Mouse (Mus musculus) neutrophil, adult 83 days (primary cell): ENCODE results near the gene Ganc. TPM values are rescaled to one million over a fixed set of nuclear protein-coding genes. Genes with fewer than 3 reads are reported as not detected.

Experiments used
- total RNA-seq, 2 experiments: library from RNA; stranded (reverse); gene quantifications; one replicate each; pipeline ENCODE4 v1.2.4; 2023

The Ganc gene
- total RNA-seq, result 10 to 100 TPM; 17.9 to 18.8 TPM

DNA sequence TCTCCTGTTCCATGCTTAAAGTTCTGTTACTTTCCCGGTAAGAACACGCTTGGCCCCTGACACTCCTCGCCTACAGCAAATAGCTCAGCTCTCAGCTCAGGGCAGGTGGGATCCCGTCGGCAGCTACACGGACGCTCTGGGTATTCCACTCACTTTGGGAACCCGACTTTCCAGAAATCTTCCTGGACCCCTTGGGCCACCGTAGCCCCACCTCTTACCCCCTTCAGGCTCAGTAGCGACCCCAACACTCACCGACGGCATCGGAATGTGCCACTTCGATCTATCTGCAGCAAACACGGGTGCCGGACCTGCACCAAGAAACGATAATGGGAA lies at the start of gene Ganc:
Gene Ganc, plus strand, starts transcription at position 244 of the 333 bp plus-strand sequence.

DNA sequence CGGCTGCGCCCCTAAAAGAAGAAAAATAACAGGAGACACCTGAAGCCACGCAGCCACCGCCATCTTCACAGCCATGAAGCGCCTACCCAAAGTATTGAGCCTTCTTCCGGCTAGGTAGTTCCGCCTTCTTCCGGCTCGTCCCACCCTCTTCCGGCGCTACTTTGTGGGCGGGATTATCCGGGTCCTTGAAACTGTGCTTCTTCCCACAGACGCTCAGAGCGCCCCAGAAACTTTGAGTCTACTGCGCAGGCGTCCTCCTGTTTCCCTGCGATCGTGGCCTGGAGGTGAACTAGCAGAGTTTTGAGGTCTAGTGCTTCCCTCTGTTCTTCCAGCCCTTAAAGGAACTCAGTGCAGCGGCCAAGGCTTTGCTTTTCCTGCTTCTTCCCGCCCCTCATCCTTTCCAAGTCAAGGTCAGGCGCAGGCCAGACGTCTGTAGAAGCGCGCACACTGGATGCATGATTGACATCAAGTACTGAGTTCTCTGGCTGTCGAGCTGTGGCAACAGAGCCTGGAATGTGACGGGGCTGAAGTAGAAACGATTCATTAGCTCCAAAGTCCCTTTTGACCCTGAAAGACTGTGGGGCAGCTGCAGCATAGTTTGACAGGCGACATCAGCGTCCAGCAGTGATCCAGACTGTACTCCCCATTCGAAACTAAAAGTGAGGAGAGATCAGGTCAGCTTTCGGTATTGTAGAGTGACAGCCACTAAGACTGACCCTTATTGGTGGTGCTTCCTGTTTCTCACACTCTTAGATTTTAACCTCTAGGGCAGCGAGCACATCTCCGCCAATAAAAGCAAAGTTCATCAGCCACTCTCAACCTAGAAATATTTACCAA lies 508 bp downstream of the Ganc start, which contains the start of gene Tmem87a:
Gene Tmem87a, minus strand, starts transcription at position 128 of the 837 bp plus-strand sequence.

DNA sequence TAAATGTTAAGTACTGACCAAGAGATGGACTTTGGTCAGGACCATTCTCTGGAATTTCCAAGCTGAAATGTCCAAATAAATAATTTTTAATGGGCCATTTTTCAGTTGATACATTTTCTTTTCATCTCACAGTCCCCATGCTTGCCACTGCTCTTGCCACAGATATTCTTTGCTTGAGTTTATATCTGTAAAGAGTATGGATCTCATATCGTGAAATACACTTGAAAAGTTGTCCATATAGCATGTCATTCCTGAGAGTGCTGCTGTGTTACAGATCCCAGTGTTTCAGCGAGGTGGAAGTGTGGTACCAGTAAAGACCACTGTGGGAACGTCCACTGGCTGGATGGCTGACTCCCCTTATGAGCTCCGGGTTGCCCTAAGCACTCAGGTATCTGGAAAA lies 52.0 kb downstream of the Ganc start, which contains the start of gene Capn3:
Gene Capn3, plus strand, starts transcription at position 301 of the 400 bp plus-strand sequence.

Other genes starting within 250 kb of the Ganc start
- 10 to 100 TPM; 56.7 to 59.3 TPM for gene Ehd4, start 249.3 kb upstream of the Ganc start, total RNA-seq
- not detected for gene Pla2g4e, start 158.6 kb upstream of the Ganc start, total RNA-seq
- not detected for gene Pla2g4d, start 114.7 kb upstream of the Ganc start, total RNA-seq
- not detected for gene Pla2g4f, start 89.7 kb upstream of the Ganc start, total RNA-seq
- gene Vps39, start 50.8 kb upstream of the Ganc start, total RNA-seq, result 10 to 100 TPM; 27.9 to 31.8 TPM
- 10 to 100 TPM; 25.4 to 27.6 TPM for gene Tmem87a, start 217 bp downstream of the Ganc start, total RNA-seq
- under 1 TPM; 0.20 to 0.29 TPM for gene Capn3, start 52.1 kb downstream of the Ganc start, total RNA-seq
- 10 to 100 TPM; 66.8 to 84.1 TPM for gene Zfp106, start 159.9 kb downstream of the Ganc start, total RNA-seq
- gene Snap23, start 163.8 kb downstream of the Ganc start, total RNA-seq, result 100 to 1,000 TPM in 1 of 2 experiments, 10 to 100 TPM in 1; 99.9 to 131 TPM
- 10 to 100 TPM in 1 of 2 experiments, 1 to 10 TPM in 1; 8.8 to 11.5 TPM for gene Haus2, start 205.5 kb downstream of the Ganc start, total RNA-seq
- 10 to 100 TPM; 16.8 to 17.5 TPM for gene Lrrc57, start 205.6 kb downstream of the Ganc start, total RNA-seq
- 10 to 100 TPM; 12.3 to 19.2 TPM for gene Stard9, start 225.2 kb downstream of the Ganc start, total RNA-seq